Mouse (Mus musculus) urinary bladder, adult 2 months (tissue): ENCODE data around the gene Ptbp2. TPM values are rescaled to one million over a fixed set of nuclear protein-coding genes. Genes with fewer than 3 reads are reported as not detected.

Experiments used
- DNase-seq: peaks from one replicate; pipeline ENCODE4 v3.0.0; 2022; ENCODE audit warnings: low spot score
- polyA plus RNA-seq: library from polyadenylated mRNA; depleted of rRNA; stranded (reverse); fragments of >200 nt; gene quantifications from 2 replicates; pipeline ENCODE4 v1.2.3, GENCODE M21; 2012; rRNA removed

The Ptbp2 gene
- polyA plus RNA-seq, result 91.3 and 92.9 TPM in 2 replicates

GRCm38 (mm10) chr3:119784366-119784765, at the start of gene Ptbp2:
Ptbp2 (minus strand) TSS chr3:119784466.
- DNase-seq, result no peak

DNA sequence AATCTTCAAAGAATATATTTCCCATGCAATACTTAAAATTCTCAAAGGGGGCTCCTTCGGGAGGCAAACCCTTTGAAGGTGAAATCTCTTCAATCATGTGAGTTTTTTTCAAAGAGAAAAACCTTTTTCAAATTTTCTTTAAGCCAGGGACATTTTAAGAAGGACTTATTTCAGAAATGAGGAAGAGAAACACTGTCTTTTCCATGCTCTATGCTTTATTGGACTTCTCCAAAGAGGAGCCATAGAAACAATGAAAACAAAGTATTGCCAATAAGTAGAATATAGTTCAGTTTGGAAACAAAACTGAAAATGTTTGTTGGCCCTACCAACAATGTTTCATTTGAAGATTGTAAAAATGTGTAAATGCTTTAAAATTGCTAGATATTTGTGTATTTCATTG, 30.4 kb upstream of the Ptbp2 start:
- DNase-seq, result no peak

DNA sequence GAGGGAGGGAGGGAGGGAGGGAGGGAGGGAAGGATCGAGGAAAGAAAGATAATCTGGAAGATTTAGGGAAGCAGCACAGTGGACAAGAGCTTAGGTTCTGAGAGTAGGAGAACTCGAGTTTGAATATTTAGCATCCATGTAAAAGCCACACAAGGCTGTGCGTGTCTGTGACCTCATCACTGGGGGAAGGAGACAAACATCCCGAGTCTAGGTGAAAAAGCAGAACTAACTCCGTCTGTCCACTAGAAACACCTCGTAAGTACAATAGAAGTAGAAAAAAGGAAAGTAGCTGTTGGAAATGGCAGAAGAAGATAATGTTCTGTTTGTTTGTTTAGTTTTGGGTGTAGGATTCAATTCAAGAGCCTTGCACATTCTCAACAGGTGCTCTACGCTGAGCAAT, 21.9 kb upstream of the Ptbp2 start:
- no peak for DNase-seq

DNA sequence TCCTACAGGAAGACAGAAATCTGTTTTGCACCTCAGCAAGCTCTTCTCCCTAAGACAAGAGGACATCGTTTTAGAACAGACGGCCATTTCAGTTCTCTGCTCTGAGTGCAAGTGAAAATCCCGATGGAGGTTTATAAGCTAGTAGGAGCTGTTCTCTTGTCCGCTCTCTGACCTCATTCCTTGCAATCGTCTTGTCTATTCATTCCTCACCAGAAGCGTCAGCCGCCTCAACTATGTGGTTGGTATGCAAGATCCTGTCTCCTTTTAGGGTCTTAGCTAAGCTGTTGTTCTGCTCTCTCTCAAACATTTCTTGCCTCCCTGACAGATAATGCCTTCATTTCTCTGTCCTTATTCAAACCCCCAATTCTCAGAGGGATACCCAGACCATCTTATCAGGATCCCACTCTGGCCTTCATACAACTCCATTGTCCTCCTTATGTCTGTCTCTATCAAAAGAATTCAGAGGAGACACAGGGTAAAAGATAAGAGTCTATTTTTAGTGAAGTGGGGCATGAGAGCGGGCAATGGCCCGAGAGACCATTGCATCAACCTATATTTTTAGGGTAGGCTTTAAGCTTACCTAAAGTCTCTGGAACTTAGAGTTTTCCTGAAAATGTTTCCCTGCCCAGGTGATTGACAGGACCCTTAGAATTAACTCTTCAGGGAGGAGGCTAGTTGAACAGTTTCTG, 10.6 kb upstream of the Ptbp2 start:
- no peak for DNase-seq

DNA sequence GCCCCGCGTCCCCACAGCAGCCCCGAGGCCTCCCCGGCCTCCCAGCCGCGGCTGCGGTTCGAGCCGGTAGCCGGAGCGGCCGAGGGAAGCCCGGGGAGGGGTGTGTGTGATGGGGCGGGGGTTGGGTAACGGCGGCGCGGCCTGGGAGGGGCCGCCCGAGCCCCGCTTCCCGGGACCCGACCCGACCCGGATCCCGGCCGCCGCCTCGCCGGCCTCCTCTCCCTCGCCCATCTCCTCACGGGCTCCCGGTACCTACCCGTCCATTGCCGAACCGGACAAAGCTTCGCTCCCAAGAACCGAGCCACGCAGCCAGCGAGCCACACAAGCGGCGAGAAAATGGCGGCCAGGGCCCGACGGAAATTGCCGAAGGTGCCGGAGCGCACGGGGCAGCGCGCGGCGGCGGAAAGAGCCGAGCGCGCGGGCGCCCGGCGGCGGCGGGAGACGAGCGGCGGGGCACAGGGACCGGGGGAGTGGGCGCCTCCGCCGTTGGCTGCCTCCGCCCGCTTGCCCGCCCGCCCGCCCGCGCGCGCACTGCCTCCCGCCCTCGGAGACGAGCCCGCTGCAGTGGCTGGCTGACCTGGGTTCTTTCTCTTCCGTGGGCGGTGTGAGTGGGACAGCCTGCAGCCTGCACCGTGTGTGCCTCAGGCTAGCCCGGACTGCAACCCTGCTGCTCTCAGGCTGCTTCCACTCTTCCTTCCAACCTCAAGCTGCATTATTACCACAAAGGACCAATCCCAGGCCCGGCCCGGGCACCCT, 1.1 kb downstream of the Ptbp2 start:
- peak; percentile 89 for DNase-seq

DNA sequence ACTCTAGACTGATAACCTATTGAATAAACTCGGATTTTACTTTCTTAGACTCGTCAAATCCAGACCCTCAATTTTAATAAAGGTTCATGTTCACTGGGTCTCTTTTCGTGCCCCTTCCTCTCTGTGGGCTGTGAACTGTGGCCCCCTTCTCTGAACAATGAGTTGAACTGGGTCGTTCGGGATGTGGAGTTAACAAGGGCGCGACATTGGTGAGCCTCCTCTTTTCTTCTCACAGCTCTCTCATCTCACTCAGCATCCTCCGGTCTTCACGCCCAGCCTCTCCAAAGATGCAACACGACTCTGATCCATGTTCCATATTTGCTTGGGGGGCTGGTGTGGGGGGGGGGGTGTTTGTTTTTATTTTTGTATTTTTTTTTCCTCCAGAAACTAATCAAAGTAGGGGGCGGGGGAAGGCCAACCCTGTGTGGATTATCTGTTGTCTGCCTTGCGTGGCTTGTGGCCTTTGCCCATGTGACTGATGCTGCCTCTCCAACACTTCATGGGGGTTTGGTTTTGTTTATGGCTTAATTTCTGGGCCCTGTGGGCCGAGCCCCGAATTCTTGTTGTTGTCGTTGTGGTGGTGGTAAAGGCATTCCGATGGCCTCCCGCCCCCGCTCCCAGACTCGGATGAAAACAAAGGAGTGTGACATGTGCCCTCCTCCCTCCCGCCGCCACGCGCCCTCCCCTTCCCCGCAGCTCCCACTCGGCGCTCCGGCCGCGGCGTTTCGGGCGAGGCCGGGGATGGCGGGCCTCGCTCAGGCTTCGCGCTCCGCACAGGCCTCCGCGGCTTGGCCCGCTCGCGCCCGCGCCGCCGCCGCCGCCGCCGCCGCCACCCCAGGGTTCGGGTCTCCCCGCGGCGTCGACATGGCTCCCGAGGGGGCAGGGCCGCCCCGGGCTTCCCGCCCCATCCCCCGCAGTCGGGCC, 2.0 kb downstream of the Ptbp2 start:
- peak; percentile 62 for DNase-seq

GRCm38 (mm10) chr3:119780876-119781275, 3.4 kb downstream of the Ptbp2 start:
- no peak for DNase-seq

DNA sequence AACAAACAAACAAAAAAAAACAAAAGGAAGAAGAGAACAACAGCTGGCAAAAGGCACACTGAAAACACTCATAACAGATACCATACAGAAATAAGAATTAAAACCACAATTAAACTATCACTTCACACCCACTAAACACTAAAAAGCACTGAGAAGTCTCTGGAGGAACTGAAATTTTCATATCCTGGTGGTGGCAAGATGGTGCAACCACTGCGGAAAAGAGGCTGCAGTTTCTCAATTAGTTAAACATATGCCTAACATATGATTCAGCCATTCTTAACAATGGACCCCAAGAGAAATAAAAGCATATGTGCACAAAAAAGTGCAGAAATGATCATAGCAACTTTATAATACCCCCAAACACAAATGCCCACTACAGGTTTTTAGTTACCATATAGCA, 5.0 kb downstream of the Ptbp2 start:
- DNase-seq, result no peak

DNA sequence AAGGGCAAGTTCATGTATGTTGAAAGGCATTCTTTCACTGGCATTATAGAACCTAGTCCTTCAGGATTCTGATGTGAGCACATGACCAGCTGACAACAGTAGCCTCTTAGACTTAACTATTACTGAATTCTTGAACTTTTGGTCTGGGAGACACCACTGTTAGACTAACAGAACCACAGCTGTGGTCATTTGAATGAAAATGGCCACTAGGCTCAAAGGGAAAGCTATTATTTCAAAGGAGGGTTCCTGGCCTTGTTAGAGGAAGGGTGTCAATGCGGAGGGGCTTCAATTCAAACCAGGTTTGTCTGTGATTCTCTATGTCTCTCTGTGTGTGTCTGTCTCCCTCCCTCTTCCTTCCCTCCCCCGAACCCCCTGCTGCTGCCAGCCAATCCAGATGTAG, 5.8 kb downstream of the Ptbp2 start:
- DNase-seq, result no peak

GRCm38 (mm10) chr3:119776129-119776528, 8.1 kb downstream of the Ptbp2 start:
- DNase-seq, result no peak

GRCm38 (mm10) chr3:119772789-119773188, 11.5 kb downstream of the Ptbp2 start:
- DNase-seq, result no peak

- no peak for DNase-seq
Observed at GRCm38 (mm10) chr3:119763772-119764171, 20.5 kb downstream of the Ptbp2 start.

DNA sequence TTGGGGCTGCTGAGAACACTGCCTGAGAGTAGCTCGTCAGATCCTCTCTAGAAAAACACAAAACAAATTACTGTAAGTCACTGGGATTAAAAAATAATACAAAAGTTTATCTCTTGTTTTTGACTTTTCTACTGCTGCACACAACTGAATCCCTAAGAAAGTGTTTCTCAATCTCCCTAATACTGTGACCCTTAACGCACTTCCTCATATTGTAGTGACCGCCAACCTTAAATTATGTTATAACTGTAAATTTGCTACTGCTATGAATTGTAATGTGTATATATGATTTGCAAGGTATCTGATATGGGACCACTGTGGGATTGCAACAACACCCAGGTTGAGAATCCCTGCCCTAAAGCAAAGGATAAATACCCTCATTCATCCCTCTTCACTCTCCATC, 22.5 kb downstream of the Ptbp2 start:
- no peak for DNase-seq

DNA sequence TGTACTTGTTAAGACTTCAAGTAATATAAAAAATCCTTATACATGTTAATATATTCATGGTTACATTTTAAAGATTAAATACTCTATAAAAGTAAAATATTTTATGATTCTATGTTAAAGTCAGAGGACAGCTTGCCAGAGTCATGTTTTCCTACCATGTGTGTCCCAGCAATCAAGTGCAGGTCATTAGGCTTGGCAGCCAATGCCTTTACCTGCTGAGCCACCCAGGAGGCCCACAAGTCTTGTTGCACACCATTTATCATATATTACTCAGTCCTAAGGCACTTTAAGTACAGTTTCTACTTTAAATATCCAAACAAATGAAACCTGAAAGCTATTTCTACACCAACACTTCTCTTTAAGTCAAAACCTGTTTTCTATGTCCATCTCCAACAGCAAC, 30.5 kb downstream of the Ptbp2 start:
- DNase-seq, result no peak

- DNase-seq, result no peak
Observed at GRCm38 (mm10) chr3:119749551-119750249, 34.6 kb downstream of the Ptbp2 start.

DNA sequence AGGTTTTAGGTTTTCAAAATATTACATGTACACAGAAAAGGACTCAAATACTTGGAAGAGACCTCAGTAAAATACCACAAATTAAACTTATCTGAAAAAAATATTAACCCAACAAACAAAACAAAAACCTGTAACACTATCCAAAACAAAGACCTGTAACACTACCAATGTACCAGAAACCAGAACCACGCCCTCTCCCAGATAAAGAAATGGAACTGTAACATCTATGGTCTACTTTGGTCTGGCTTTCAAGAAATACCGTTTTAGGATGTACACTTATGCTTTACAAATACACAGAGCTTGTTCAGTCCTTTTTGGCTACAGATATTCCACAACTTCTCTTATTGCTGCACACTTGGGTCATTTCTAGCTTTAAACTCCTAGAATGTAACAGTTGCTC, 35.1 kb downstream of the Ptbp2 start:
- DNase-seq, result no peak

GRCm38 (mm10) chr3:119746656-119747055, 37.6 kb downstream of the Ptbp2 start:
- no peak for DNase-seq

DNA sequence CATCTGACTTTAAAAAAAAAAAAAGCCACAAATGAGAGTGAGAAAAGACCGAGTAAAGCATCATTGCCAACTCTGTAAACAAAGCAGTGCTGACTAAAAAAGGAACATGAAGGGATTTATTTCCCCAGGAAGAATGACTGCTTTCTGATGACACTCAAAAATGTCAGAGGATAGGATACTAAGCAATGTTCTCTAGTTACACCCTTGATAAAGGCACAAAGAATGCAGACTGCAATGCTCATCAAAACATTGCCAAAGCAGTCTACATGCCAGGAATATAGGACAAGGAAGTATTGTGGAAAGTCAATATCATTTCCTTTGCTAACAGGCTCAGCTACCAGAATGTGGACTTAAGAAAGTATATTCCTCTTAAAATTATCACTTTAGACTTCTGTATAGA, 38.5 kb downstream of the Ptbp2 start:
- no peak for DNase-seq

DNA sequence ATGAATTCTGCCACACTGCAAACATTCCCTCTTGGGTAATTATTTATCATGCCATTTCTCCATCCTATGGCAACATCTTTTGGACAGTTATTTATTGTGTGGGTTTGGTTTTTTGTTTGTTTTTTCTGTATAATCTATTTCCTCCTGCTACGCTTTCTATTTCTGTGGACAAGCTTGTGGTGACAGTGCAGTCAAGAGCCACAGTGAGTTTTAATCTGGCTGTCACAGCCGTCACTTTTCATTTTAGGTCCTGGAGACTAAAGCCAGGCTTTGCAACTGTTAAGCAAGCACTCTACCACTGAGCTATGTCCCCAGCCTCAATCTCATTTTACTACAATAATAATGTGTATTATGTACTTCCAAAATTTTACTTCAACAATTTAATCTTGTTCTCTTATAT, 54.4 kb downstream of the Ptbp2 start:
- no peak for DNase-seq

GRCm38 (mm10) chr3:119712066-119712465, 72.2 kb downstream of the Ptbp2 start:
- no peak for DNase-seq

DNA sequence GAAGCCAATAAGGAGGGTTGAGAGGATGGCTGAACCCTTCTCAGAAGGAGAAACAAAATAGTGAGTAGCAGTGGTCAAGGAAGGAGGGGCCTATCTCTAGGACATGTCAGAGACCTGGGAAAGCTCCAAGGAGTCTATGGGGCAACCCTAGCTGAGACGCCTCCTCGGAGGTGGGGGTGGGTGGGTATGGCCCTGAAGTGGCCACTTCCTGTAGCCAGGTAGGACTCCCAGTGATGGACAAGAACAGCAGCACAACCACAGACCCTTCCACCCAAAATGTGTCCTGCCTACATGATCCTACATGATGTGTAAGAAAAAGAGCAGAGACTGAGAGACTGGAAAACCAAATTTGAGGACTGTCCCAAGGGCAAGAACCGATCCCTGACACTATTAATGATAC, 72.8 kb downstream of the Ptbp2 start:
- no peak for DNase-seq

- DNase-seq, result no peak
Observed at GRCm38 (mm10) chr3:119701467-119701866, 82.8 kb downstream of the Ptbp2 start.
